Mouse (Mus musculus) cerebellum, adult 18-20 months (tissue): ENCODE measurements around the gene Gpr37l1.

ENCODE experiments used
- DNase-seq, 2 experiments: peaks; one replicate each; pipeline ENCODE4 v3.0.0; 2021

Gpr37l1 gene

GRCm38 (mm10) chr1:135146946-135147701, 20.4 kb downstream of the Gpr37l1 start:
- DNase-seq = peak; percentile 74 to 78

DNA sequence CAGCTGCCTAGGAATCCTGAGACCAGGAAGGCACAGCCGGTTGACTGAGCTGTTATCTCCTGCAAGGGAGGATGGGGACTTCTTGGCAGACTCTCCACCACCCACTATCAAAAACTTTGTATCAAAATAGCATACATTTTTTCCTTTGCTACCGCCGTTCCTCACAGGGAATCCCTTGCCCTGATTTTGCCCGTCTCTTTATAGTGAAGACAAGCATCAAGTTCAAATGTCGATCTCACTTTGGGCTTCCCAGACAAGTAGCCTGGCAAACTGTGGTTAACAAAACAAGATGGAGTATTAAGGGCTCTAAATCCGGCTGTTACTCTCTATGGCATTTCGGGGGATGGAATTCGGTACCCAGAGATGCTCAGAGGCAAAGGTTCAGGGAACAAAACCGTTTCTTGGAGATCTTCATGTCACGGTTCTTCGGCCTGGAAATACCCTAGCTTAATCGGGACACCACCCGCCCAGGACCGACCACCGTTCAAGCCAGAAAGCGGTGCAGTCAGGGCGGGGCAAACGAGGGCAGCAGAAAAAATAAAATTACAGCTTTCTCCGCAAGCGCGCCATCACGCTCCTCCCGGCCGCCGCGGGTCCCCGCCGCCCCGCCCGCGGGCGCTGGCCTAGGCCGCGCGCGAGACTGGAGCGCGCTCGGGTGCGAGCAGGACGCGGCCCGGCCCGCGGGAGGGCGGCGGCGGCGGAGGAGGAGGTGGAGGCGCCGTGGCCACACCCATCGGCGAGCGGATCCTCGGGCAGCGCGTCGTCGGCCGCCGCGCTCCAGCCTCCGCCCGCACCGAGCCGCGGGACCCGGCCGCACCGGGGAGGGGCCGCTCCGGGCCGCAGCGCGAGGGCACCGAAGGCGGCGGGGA, 21.2 kb downstream of the Gpr37l1 start, which contains the start of gene Arl8a:
Gene Arl8a (plus strand): TSS at position 748 of the 869 bp plus-strand sequence.
- peak; percentile 91 to 95 for DNase-seq

GRCm38 (mm10) chr1:135143940-135144339, 23.5 kb downstream of the Gpr37l1 start:
- no peak for DNase-seq

DNA sequence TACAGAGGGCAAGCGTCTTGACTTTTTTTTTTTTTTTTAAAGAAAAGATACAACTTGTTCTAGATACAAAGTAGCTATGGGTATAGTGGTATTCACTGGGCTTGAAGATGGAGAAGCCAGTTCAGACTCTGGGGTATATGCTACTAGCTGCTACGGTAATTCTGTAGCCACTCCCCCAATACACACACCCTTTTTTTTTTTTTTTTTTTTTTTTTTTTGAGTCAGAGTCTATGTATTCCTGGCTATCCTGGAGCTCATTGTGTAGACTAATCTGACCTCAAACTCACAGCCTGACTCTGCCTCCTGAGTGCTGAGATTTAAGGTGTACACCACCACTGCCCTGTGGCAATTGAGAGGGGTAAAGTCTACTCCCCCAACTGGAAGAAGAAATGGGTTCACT, 25.0 kb downstream of the Gpr37l1 start:
- no peak for DNase-seq

DNA sequence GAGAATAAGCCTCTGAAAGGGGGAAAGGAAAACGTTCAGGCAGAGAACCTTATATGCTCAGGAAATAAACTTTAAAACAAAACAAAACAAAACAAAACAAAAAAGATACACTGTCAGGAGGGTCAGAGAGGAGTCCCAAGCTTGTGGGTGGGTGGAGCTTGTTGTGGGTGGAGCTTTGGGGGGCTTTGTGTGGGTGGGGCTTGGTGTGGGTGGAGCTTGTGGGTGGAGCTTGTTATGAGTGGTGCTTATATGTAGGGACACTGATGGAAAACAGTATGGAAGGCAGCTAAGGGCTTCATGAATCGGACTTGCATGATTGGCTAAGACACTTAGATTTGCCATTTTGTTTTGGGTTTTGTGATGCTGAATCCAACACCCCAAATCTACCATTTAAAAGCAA, 27.6 kb downstream of the Gpr37l1 start:
- no peak for DNase-seq

DNA sequence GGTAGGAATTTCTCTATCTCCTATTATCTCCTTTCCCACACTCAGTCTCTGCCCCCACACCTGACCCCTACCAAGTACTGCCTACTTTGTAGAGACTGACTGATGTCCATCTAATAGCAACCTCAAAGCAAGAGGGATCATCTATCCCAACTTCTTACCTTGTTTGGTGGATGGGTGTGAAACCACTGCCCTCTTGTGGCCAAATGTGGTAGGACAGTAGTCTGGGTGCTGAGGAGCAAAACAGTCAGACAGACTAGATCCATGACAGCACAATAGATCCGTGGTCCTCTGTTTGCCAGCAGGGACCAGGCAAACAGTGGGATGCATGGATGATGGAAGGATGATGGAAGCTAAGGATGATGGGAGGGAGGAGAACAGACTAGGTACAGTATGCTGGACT, 31.0 kb downstream of the Gpr37l1 start:
- peak; percentile 66 to 77 for DNase-seq

GRCm38 (mm10) chr1:135135111-135135787, 32.2 kb downstream of the Gpr37l1 start:
- no peak for DNase-seq

- no peak for DNase-seq
These were observed 33.6 kb downstream of the Gpr37l1 start for GRCm38 (mm10) chr1:135133678-135134435.

DNA sequence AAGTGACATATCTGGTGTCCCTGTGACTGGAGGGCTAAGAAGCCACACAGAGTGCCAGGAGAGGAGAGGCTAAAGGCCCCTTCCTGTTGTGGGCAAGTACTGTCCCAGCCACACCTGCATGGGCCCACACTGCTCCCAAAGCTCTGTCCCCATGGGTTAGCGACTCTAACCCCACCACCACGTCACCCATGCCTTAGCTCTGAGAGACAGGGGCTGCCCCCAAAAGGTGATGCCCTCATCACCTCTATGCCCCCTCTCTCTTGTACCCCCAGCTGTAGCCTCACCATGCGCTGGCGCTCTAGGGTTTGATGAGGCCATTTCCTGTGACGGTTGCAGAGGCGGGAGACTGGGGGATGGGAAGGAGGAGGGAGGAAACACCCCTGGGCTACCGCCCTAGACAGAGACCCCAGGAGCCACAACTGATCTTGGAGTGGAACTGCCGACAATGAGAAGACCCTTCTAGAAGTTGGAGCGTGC, 34.5 kb downstream of the Gpr37l1 start:
- no peak for DNase-seq

DNA sequence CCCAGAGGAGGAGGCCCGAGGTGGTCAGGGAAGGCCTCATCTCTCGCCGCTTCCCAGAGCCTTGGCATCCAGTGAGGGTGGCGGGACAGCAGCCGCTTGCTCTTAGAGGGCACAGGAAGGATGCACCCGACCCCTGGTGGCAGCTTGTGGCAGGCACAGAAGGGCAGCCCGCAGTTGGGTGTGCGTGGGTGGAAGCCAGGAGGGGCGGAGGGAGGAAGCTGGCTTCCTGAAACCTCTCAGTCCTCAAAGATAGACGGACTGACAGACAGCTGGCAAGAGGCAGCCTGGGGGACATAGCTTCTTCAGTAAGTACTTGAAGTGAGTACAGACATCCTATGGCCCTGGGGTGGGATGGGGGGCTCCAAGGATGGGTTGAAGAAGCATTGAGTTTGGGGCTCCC, 35.0 kb downstream of the Gpr37l1 start, which contains the start of gene Ptpn7:
Gene Ptpn7 (plus strand): TSS at position 228 of the 400 bp plus-strand sequence.
- peak; percentile 72 to 75 for DNase-seq

GRCm38 (mm10) chr1:135131560-135131959, 35.9 kb downstream of the Gpr37l1 start:
- DNase-seq = no peak

DNA sequence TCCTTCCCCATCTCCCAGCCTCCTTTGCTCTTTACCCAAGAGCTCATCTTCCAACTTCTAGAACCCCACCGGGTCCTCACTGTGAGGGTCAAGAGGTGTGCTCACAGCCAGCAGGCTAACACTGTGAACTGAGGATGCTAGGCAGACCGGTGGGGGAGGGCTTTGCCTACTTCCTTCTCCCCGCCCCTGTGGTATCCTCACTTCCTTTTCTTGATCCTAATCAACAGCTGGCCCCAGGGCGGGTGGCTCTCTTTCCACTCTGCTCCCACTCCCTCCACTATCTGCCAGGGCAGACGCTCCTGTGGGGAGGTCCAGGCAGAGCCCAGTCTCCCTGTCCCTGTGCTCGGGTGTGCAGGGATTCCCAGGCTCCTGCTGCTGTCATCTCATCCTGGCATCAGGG, 36.4 kb downstream of the Gpr37l1 start:
- no peak for DNase-seq

DNA sequence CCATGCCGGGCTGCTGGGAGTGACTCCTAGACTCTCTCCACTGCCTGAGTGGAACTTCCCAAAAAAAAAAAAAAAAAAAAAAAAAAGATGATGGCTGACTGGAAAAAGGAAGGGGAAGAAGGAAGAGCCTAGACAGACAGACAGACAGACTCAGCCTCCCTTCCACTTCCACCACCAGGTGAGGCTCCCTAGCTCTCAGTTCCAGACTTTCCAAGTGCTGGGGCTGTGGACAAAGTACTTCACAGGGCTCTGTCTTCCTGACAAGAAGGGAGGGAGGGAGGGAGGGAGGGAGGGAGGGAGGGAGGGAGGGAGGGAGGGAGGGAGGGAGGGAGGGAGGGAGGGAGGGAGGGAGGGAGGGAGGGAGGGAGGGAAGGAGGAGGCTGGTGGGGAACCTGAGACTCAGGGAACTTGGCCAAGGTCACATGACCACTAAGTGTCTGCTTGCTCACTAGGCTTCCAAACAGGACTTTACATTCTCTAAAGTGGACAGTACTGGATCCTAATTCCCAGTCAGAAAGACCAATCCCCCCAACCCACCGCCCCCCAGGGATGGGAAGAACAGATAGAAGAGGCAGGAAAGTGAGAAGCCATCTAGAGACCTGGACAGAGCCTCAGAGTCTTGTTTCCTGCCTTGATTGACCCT, 37.0 kb downstream of the Gpr37l1 start:
- no peak for DNase-seq

GRCm38 (mm10) chr1:135129543-135130183, 37.8 kb downstream of the Gpr37l1 start:
- DNase-seq = no peak

DNA sequence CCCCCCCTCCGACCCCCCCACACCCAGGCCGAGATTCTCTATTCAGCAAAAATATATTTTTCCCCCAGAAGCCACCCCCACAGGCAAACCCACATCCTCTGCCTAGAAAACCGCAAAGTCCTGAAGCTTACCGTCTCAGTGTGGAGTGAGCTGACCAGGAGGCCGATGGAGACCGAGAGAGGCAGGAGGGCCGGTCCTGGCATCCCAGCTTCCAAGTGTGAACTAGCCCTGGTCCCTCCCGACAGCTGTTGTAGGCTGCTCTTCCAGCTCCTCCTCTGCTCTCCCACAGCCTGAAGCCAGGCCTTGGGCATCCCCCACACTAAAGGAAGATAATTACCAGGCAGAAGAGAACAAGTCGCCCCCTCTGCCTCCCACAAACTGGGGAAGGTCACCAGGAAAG, 38.5 kb downstream of the Gpr37l1 start:
- DNase-seq = no peak

DNA sequence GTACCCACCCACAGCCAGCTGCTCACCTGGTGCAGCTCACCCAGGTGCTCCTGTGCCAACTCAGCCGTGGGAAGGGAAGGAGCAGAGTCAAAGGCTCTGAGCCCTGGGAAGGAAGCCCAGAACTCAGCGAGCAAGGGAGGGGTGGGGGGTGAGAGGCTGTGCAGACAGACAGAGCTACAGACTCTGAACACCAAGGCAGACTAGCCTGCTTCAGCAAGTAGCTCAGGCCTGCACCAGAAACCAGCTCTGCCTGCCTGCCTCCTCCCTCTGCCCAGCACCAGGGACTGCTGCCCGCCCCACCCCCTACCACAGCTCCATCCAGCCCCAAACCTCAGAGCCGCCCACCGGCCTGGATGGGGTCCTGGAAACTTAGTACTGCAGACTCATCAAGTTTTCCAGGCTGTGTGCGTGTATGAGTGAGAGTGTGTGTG, 39.5 kb downstream of the Gpr37l1 start:
- no peak for DNase-seq

DNA sequence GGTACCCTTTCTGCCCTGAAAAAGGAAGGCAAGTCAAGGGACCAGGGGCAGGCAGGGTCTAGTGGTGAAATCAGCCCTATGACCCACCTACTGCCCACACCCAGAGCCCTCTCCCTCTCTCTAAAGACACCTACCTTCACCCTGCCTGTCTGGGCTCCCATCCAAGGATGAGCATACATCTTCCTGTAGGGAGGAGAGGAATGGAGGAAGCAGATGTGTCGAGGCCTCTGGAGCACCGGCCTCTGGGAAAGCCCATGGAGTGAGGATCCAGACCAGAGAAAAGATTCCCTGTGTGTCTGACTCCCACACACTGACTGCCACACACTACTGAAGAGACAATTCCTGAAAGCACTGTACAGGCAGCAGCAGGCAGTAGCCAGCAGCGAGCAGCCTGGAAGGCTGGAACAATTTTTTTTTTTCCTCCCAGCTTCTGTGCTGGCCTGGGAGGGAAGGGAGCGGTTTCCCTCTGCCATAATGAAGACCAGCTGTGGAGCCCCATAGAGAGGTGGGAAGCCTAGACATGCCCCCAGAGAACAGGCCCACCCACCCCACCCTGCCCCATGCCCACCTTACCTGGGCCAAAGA, 40.9 kb downstream of the Gpr37l1 start:
- no peak for DNase-seq

DNA sequence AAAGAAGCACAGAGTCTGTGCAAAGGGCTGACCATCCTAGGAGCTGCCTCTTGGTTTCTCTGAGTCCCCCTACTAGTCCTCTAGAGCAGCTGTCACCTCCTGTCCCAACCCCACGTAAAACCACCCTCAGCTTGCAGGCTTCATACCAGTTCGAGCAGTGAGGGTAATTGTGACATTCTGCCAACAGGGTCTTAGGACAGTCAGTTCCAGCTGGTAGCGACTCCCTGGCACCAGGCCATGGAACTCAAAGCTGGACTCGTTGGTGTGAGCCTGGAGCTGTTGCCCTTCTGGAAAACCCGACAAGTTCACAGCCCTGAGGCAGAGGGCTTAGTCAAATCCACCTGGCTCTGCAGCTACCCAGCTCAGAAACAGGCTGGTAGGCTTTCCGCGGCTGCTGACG, 41.5 kb downstream of the Gpr37l1 start:
- no peak for DNase-seq

- no peak for DNase-seq
These were observed 42.7 kb downstream of the Gpr37l1 start for GRCm38 (mm10) chr1:135124573-135125363.

GRCm38 (mm10) chr1:135112661-135113060, 54.8 kb downstream of the Gpr37l1 start:
- peak; percentile 35 to 36 for DNase-seq
